Mouse (Mus musculus): Measurements from ENCODE around the gene Zfp846.

Zfp846 gene

DNA sequence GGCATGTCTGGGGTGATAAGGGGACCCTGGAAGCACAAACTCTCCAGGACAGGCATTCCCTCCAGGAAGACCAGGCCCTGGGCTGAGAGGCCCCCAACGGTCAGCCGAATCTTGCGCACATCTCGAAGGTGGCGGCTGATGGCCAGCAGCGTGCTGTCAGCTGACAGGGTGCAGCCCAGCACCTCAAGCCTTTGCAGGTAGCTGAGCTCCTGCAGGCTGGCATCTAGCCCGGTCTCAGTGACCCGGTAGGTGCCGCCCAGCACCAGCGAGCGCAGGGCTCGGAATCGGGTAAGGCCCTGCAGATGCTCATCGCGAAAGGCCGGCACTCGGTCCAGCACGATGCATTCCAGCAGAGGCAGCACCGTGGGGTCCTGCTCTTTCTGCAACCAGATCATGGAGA, 57.5 kb downstream of the Zfp846 start:
- DNase-seq = peak; percentile 25

DNA sequence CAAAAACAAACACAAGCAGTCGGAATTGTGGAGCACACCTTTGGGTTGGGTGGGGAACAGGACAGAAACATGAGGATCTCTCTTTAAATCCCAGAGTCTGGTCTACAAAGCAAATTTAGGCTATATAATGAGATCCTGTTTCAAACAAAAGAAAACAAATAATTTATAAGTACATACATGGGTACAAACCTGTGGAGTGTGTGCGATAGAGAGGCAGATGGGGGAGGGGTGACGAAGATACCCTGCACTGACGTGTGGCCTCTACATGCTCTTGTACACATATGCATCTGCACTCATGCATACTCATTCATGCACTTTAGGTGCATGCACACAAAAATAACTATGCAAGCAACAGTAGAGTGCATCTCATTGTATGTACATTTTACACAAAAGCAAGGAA, 58.4 kb downstream of the Zfp846 start:
- DNase-seq = peak; percentile 48

DNA sequence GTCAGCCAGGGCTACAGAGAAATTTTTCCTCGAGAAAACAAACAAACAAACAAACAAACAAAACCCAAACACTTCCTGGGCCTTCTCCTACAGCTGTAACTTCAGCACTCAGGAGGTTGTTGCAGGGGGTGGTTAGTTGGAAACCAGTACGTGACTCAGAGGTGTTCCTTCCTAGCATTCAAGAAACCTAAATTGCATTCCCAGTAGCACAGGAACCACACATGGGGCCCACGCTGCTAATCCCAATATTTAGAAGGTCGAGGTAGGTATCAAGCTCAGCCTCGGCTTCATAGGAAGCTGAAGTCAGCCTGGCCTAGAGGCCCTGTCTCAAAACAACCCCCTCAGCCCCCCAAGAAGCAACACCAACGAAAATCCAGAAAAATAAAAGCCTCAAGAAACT, 60.4 kb downstream of the Zfp846 start:
- peak; percentile 56 for DNase-seq

DNA sequence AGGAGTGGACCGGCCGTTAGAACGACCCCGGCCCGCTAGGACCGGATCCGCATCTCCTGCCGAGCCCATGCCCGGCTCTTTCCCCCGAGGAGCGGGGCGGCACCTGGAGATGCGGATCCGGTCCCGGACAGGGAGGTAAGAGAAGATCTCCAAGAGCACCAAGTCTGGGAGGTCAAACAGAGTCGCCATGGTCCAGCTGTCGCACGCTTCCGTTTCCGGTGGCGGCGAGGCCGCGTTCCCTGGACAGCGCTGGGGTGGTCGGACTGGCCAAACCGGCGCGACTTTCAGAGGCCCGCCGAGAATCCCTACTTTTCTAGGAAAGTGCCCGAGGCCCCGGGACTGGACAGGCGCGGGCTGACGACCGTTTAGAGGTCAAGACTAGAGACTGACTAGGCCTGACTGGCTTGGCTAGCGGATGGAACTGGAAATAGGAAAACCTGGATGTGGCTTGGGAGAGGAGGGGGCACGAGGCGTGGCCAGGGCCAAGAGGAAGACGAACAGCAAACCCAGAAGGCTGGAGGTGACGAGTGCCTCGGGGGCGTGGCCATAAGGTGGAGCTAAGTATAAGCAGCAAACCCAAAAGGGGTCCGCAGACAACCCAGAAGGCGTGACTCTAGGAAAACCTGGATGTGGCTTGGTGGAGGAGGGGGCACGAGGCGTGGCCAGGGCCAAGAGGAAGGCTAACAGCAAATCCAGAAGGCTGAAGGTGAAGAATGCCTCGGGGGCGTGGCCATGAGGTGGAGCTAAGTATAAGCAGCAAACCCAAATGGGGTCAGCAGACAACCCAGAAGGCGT, 61.2 kb downstream of the Zfp846 start, which contains the start of gene Ubl5:
Gene Ubl5, plus strand, starts transcription at position 778 of the 795 bp plus-strand sequence.
- DNase-seq = peak; percentile 92

DNA sequence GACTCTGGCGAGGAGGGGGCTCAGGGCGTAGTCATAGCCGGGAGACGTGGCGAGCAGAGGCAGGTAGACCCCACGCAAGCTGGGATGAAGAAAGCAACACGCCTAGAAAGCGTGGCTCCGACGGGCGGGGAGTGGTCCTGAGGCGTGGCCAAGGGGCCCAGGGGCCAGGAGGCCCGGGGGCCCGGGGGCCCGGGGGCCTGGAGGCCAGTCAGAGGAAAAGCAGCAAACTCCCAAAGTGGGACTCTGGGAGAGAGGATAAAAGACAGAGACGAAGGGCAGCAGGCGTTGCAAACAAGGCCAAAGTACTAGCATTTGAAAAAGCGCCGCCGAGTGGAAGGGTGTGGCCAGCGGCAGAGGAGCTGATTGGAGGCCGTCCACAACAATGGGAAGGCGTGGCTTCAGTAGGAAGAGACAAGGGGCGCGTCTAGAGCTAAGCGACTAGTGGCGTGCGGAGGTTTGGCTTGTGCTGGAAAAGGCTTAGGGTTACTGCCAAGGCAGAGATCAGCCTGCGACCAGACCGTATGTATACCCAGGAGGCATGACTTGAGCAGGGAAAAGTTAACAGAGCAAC, 61.9 kb downstream of the Zfp846 start:
- peak; percentile 90 for DNase-seq

DNA sequence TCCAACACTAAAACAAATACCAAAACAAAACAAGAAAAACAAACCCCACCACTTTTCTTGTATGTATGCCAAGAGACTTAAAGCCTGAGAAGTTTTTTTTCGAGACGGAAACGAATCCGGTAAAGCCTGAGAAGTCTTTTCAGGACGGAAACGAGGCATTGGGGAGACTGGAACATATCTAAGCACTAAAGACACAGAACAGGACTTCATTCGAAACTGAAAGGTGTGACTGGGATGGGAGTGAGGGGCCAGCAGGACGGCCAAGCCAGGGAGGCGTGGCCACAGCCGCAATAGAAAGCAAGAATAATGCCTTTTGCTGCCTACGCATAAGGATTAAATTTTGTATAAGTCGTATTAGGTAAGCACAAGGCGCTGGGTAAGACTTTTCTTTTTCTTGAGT, 62.7 kb downstream of the Zfp846 start:
- DNase-seq = peak; percentile 15

DNA sequence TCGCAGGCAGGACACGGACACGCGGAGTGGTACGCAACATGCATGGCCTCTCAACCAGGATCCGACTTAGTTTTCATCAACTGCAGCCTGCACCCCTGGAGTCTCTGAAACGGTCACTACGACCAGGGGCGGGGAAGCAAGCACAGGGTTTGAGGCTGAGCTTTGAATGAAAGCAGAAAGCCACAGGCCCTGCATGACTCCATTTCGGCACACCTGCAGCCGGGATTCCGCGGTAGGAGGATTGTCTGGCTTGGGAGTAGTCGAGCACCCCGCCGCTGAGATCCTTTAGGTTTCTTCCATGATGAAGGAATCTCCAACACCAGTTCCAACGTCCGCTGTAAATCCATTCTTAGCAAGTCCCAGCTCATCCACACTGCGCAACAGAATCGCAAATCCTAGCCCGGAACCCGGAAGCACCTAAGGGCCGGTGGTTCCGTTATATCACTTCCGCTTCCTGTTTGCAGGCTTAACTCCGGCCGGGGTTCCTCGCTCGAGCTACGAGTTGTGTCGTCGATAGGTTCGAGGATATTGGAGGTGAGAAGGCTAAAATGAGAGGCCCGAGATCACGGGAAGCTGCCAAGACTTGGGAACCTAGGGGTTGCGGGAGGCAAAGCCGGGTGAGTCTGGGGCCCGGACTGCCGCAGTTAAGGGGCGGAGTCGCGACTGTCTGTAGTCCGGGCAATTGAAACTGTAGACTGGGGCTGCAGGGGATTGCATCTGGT, 63.4 kb downstream of the Zfp846 start, which contains the start of gene Fbxl12:
Gene Fbxl12, minus strand, starts transcription at position 408 of the 722 bp plus-strand sequence.
- DNase-seq = peak; percentile 73

DNA sequence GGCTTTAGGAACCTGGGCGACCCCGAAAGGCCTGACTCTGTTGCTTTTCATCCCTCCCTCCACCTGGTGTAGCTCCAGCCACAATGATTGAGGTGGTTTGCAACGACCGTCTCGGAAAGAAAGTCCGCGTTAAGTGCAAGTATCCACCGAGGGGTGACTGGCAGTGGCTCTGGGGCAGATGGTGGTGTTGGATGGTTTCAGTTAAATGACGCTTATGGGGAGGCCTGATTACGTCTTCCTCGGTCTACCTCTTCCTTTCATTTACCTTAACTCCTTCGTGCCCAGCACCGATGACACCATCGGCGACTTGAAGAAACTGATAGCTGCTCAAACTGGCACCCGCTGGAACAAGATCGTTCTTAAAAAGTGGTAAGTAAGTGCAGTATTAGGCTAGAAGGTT, 64.0 kb downstream of the Zfp846 start:
- peak; percentile 25 for DNase-seq

DNA sequence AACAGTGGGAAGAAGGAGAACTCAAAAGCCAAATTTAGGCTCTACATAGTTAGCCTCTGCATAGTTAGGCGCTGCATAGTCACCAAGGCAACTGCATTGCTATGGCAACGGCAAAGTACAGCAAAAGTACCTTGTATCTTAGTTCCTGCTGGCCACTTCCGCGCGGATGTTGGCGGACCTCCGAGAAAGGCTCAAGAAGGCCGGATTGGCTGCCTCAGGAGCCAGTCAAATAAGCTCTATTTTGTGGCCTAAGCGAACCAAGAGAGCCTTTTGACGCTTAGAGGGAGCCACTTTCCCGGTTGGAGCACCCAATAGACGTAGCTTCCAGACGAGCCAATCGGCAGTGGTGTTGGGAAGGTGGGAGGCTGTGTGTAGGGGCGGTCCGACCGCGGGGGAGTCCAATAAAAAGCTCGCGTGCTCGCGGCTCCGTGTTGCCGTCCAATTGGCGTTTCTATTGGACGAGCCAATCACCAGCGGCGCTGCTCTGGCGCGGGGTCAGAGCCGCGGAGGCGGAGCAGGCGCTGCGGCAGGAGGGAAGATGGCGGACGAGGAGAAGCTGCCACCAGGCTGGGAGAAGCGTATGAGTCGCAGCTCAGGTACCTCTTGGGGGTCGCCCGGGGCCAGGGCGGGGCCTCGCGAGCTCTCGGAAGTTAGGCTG, 70.6 kb downstream of the Zfp846 start, which contains the start of gene Pin1:
Gene Pin1, plus strand, starts transcription at position 494 of the 658 bp plus-strand sequence.
- DNase-seq = peak; percentile 95

DNA sequence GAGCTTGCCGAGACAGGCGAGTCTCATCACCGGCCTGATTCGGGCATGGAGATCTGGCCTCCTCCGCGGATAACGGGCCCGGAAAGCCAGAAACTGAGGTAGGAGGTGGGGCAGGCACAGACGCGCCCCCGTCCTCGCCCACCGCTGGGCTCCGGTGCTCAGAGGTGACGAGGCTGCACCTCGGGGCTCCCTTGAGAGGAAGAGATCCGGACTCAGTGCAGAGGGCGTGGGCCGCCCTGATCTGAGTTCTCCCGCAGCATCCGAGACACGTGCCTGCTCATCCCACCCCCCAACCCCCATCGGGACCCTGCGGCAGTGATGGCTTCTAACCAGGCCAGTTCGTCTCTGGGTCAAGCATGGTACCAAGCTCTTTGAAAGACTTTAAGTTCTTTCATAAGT, 71.2 kb downstream of the Zfp846 start:
- DNase-seq = no peak

DNA sequence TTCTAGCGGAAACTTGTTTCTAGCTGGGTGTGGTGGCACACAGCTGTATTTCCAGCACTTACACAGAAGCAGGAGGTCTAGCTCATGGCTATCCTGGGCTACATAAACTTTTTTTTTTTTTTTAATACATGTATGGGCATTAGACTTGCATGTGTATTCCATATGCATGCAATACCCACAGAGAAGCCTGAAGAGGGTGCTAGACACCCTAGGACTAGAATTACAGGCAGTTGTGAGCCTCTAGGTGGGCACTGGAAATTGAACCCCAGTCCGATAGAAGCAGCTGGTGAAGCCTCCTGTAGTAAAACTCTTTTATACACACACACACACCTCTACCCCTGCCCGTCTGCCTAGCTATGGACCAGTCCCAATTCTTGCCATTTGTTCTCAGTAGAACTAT, 72.8 kb downstream of the Zfp846 start:
- no peak for DNase-seq
